Mouse (Mus musculus) thymus, postnatal 25 days (tissue): Measurements from ENCODE around the gene Polr3b.

ENCODE experiments used
- DNase-seq: peaks from one replicate; pipeline ENCODE4 v3.0.0; 2022

Polr3b gene

GRCm38 (mm10) chr10:84772380-84773130, 150.5 kb downstream of the Polr3b start:
- no peak for DNase-seq

GRCm38 (mm10) chr10:84773889-84774288, 151.8 kb downstream of the Polr3b start:
- DNase-seq, result no peak

- DNase-seq, result peak; percentile 21
Observed at GRCm38 (mm10) chr10:84774573-84774972, 152.5 kb downstream of the Polr3b start.
